Mouse (Mus musculus) CH12.LX (cell line): ENCODE measurements at regions not wholly inside any gene's neighbourhood (a gene's known extent, or its start where the extent isn't known, plus 50 kb on each side); places are given as distances from the start of the nearest gene placed in this dataset.

Experiments used
- CHD1 ChIP-seq: IDR thresholded peaks from 2 replicates; pipeline ENCODE4 v1.6.1; 2012; ENCODE audit warnings: low read depth, low read length, improper control_type of control experiment, inconsistent platforms
- CHD2 ChIP-seq: IDR thresholded peaks from 2 replicates; pipeline ENCODE4 v1.6.1; 2011; ENCODE audit warnings: low read length, improper control_type of control experiment
- CTCF ChIP-seq, 2 experiments: IDR thresholded peaks in 1 of 2; conservative IDR thresholded peaks in 1 of 2; 2 replicates each; pipeline ENCODE4 v1.5.1; 2011 to 2012; ENCODE audit warnings: low read depth in 2 of 2, low read length in 2 of 2, improper control_type of control experiment in 1 of 2, inconsistent platforms in 1 of 2, mild to moderate bottlenecking in 1 of 2, moderate library complexity in 1 of 2
- E2F4 ChIP-seq: IDR thresholded peaks from 2 replicates; pipeline ENCODE4 v1.6.1; 2011; ENCODE audit warnings: low read depth, low read length, improper control_type of control experiment; ENCODE audit not compliant: insufficient replicate concordance
- EP300 ChIP-seq: IDR thresholded peaks from 2 replicates; pipeline ENCODE4 v1.6.1; 2011; ENCODE audit warnings: low read length, improper control_type of control experiment
- ETS1 ChIP-seq: conservative IDR thresholded peaks from 2 replicates; pipeline ENCODE4 v1.6.1; 2012; ENCODE audit warnings: low read depth, mild to moderate bottlenecking, inconsistent platforms, low read length, improper control_type of control experiment, moderate library complexity
- KAT2A ChIP-seq: IDR thresholded peaks from 2 replicates; pipeline ENCODE4 v1.6.1; 2012; ENCODE audit warnings: low read length, improper control_type of control experiment, inconsistent platforms; ENCODE audit not compliant: insufficient replicate concordance
- MEF2A ChIP-seq: IDR thresholded peaks from 2 replicates; pipeline ENCODE4 v1.6.1; 2014; ENCODE audit warnings: low read depth, mild to moderate bottlenecking, inconsistent platforms, low read length, improper control_type of control experiment, borderline replicate concordance
- MYC ChIP-seq: IDR thresholded peaks from 2 replicates; pipeline ENCODE4 v1.6.1; 2011; ENCODE audit warnings: low read depth, mild to moderate bottlenecking, improper control_type of control experiment, low read length
- POLR2AphosphoS2 ChIP-seq: IDR thresholded peaks from 2 replicates; pipeline ENCODE4 v1.6.1; 2011; ENCODE audit warnings: low read depth, low read length, improper control_type of control experiment
- RAD21 ChIP-seq: IDR thresholded peaks from 2 replicates; pipeline ENCODE4 v1.6.1; 2011; ENCODE audit warnings: low read depth, mild to moderate bottlenecking, low read length, improper control_type of control experiment, moderate library complexity
- USF1 ChIP-seq: IDR thresholded peaks from 2 replicates; pipeline ENCODE4 v1.6.1; 2014; ENCODE audit warnings: low read depth, mild to moderate bottlenecking, inconsistent platforms, low read length, improper control_type of control experiment
- USF2 ChIP-seq: conservative IDR thresholded peaks from 2 replicates; pipeline ENCODE4 v1.6.1; 2011; ENCODE audit warnings: low read depth, low read length, improper control_type of control experiment
- ZC3H11A ChIP-seq: IDR thresholded peaks from 2 replicates; pipeline ENCODE4 v1.6.1; 2012; ENCODE audit warnings: low read depth, mild to moderate bottlenecking, inconsistent platforms, low read length, improper control_type of control experiment

DNA sequence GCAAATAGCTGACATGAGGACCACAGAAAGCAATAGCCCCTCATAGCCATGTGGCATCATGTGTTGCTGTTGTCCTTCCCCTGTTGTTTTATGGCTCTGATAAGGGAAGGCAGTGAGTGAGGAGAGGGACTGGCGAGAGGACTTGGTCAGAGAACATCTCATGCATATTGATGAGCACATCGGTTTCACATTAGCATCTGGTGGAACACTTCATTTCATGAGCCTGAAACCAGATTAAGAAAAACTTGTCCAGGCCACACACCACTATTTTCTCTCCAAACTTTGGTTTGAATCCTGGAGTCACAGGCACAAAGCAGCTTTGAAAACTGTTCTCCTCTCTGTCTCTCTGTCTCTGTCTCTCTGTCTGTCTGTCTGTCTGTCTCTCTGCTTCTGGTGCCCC, 451.0 kb upstream of the Mgmt start:
- TF ChIP-seq USF1 (no peak), KAT2A (no peak), CTCF (conservative IDR thresholded peaks at IDR 0.05 in 1 of 2, IDR thresholded peaks at IDR 0.05 in 1 of 2; ENCODE audit: low read depth in 2 of 2, low read length in 2 of 2) (no peak), USF2 (no peak), EP300 (no peak), CHD1 (no peak), MEF2A (no peak), POLR2AphosphoS2 (no peak), E2F4 (no peak), CHD2 (no peak), ZC3H11A (no peak), RAD21 (no peak), MYC (no peak), ETS1 (no peak)
